Mouse (Mus musculus) C2C12 (cell line): ENCODE data around the gene Foxa3.

Experiments
- CTCF ChIP-seq: IDR thresholded peaks from one replicate; pipeline ENCODE4 v1.5.1; 2011; ENCODE audit not compliant: control insufficient read depth, insufficient read depth, insufficient read length
- FOSL1 ChIP-seq: IDR thresholded peaks from one replicate; pipeline ENCODE4 v1.8.0; 2011; ENCODE audit warnings: mild to moderate bottlenecking, low read length; ENCODE audit not compliant: poor library complexity, insufficient read depth, severe bottlenecking

DNA sequence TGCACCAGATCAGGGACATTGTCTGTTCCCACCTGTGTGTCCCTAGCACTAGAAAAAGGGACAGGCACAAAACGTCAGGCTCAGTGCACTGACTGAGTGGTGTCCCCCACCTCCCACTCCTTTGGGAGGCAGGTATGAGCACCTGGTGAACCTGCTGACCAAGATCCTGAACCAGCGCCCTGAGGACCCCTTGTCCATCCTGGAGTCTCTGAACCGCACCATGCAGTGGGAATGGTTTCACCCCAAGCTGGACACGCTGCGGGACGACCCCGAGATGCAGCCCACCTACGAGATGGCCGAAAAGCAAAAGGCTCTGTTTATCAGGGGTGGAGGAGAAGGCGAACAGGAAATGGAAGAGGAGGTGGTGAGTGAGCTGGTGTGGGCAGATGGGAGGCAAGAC, 34.1 kb upstream of the Foxa3 start:
- TF ChIP-seq CTCF = no peak
- no peak for TF ChIP-seq FOSL1
